Mouse (Mus musculus) neural tube, embryonic 12.5 days (tissue): ENCODE data around the gene Ddx39b. TPM values are rescaled to one million over a fixed set of nuclear protein-coding genes. Genes with fewer than 3 reads are reported as not detected.

Source experiments
- ATAC-seq: fragments of 200-750 bp; cut with Nextera tagmentation; 2 replicates; pipeline ENCODE4 v1.8.0; 2017; ENCODE audit warnings: low read depth, mild to moderate bottlenecking, moderate TSS enrichment, moderate library complexity; ENCODE audit not compliant: low FRiP score
- H3K27ac ChIP-seq: fragments of 300-500 bp; sonication (generic); 2 replicates; pipeline ENCODE4 v1.5.1; 2016
- H3K27me3 ChIP-seq: fragments of 300-500 bp; sonication (generic); replicated peaks from 2 replicates; pipeline ENCODE4 v1.6.1; 2016; ENCODE audit warnings: mild to moderate bottlenecking
- H3K36me3 ChIP-seq: fragments of 300-500 bp; sonication (generic); 2 replicates; pipeline ENCODE4 v1.6.1; 2016; ENCODE audit warnings: mild to moderate bottlenecking
- H3K4me1 ChIP-seq: fragments of 300-500 bp; sonication (generic); 2 replicates; pipeline ENCODE4 v1.6.1; 2016
- H3K4me2 ChIP-seq: fragments of 300-500 bp; sonication (generic); replicated peaks from 2 replicates; pipeline ENCODE4 v1.6.1; 2016; ENCODE audit warnings: mild to moderate bottlenecking
- H3K4me3 ChIP-seq: fragments of 300-500 bp; sonication (generic); 2 replicates; pipeline ENCODE4 v1.5.1; 2016
- H3K9ac ChIP-seq: fragments of 300-500 bp; sonication (generic); 2 replicates; pipeline ENCODE4 v1.6.1; 2016; ENCODE audit warnings: mild to moderate bottlenecking
- H3K9me3 ChIP-seq: fragments of 300-500 bp; sonication (generic); 2 replicates; pipeline ENCODE4 v1.6.1; 2016; ENCODE audit warnings: mild to moderate bottlenecking
- WGBS: fragments of 180-500 bp; shearing (Covaris S2); methylation state at CpG from one replicate; pipeline ENCODE4 v1.1.7; 2016; 5-methylcytosine and 5-hydroxymethylcytosine counted together
- polyA plus RNA-seq: library from polyadenylated mRNA; unstranded; fragments of >200 nt; fragmentation: Nextera tagmentation; extraction: Ambion mirVana; gene quantifications from 2 replicates; pipeline ENCODE4 v1.2.1, GENCODE M21; 2016

Gene Ddx39b
- polyA plus RNA-seq, 1 experiment from 2014 or later, result 511 TPM

- Histone ChIP-seq H3K27me3 (0 out of 2 replicates have a peak, but pooled peaks cover 4% of the 10 kb centered on the region), H3K36me3 (peaks cover 8% of the 10 kb centered on the region), H3K4me2 (no peak overlapping the region), H3K27ac (no peak overlapping the region), H3K4me1 (0 out of 2 replicates have a peak, but pooled peaks cover 4% of the 10 kb centered on the region), H3K9me3 (no peaks in the 10 kb centered on the region), H3K4me3 (no peak overlapping the region), H3K9ac (no peak overlapping the region)
- 68% methylated on average over 14 of the region's 14 CpGs for WGBS
- no peak for ATAC-seq
Observed at GRCm38 (mm10) chr17:35258492-35259478, 17.2 kb downstream of the Ddx39b start.

GRCm38 (mm10) chr17:35259621-35260020, 18.1 kb downstream of the Ddx39b start:
- Histone ChIP-seq H3K4me1 (0 out of 2 replicates have a peak, but pooled peaks cover 7% of the 10 kb centered on the region), H3K9ac (no peak overlapping the region), H3K27ac (no peak overlapping the region), H3K9me3 (no peaks in the 10 kb centered on the region), H3K4me2 (no peak overlapping the region), H3K36me3 (no peaks in the 10 kb centered on the region), H3K27me3 (peaks cover 7% of the 10 kb centered on the region; the same call in 1 of the 2 replicates), H3K4me3 (no peak overlapping the region)
- no peak for ATAC-seq
- WGBS, result 91% methylated on average over 4 of the region's 4 CpGs

- no peaks in the 10 kb centered on the region for H3K9me3 ChIP-seq
- H3K27ac ChIP-seq, result no peak overlapping the region
- no peak overlapping the region for H3K4me3 ChIP-seq
- H3K4me1 ChIP-seq, result 0 out of 2 replicates have a peak, but pooled peaks cover 7% of the 10 kb centered on the region
- no peak overlapping the region for H3K4me2 ChIP-seq
- no peak overlapping the region for H3K9ac ChIP-seq
- ATAC-seq, result no peak
- H3K36me3 ChIP-seq, result no peaks in the 10 kb centered on the region
- WGBS, result 77% methylated on average over 13 of the region's 13 CpGs
- H3K27me3 ChIP-seq, result peaks cover 11% of the 10 kb centered on the region; the same call in 1 of the 2 replicates
Observed at GRCm38 (mm10) chr17:35261651-35262050, 20.1 kb downstream of the Ddx39b start.

GRCm38 (mm10) chr17:35262664-35263522, 21.3 kb downstream of the Ddx39b start, which contains the start of gene H2-D1:
Gene H2-D1, plus strand, starts transcription at chr17:35262730.
- Histone ChIP-seq H3K9ac (peak within 1 kb of the TSS; percentile 62), H3K27me3 (peaks cover 11% of the 10 kb centered on the region; the same call in 1 of the 2 replicates), H3K4me1 (0 out of 2 replicates have a peak, but pooled peaks cover 7% of the 10 kb centered on the region), H3K27ac (no peak within 1 kb of the TSS), H3K4me2 (peak within 1 kb of the TSS; percentile 96), H3K36me3 (no peaks in the 10 kb centered on the region), H3K9me3 (no peaks in the 10 kb centered on the region), H3K4me3 (peak within 1 kb of the TSS; percentile 60)
- peak; percentile 90 for ATAC-seq
- WGBS, result 1% methylated on average over 73 of the region's 73 CpGs

GRCm38 (mm10) chr17:35263523-35263883, 22.0 kb downstream of the Ddx39b start:
- Histone ChIP-seq H3K4me2 (peak overlapping the region; percentile 96), H3K4me1 (0 out of 2 replicates have a peak, but pooled peaks cover 7% of the 10 kb centered on the region), H3K27me3 (peaks cover 11% of the 10 kb centered on the region; the same call in 1 of the 2 replicates), H3K9me3 (no peaks in the 10 kb centered on the region), H3K36me3 (no peaks in the 10 kb centered on the region), H3K9ac (peak overlapping the region; percentile 62), H3K27ac (no peak overlapping the region), H3K4me3 (peak overlapping the region; percentile 60)
- WGBS, result 3% methylated on average over 31 of the region's 31 CpGs
- ATAC-seq, result peak; percentile 45

GRCm38 (mm10) chr17:35267399-35268086, 26.0 kb downstream of the Ddx39b start:
- peaks cover 11% of the 10 kb centered on the region; the same call in 1 of the 2 replicates for H3K27me3 ChIP-seq
- 0 out of 2 replicates have a peak, but pooled peaks cover 7% of the 10 kb centered on the region for H3K4me1 ChIP-seq
- H3K36me3 ChIP-seq, result no peaks in the 10 kb centered on the region
- no peak overlapping the region for H3K27ac ChIP-seq
- no peak overlapping the region for H3K9ac ChIP-seq
- WGBS, result 83% methylated on average over 1 of the region's 1 CpGs
- H3K4me3 ChIP-seq, result no peak overlapping the region
- no peak for ATAC-seq
- H3K9me3 ChIP-seq, result no peaks in the 10 kb centered on the region
- no peak overlapping the region for H3K4me2 ChIP-seq

GRCm38 (mm10) chr17:35269653-35270347, 28.3 kb downstream of the Ddx39b start:
- no peak overlapping the region for H3K9ac ChIP-seq
- WGBS, result 24% methylated on average over 3 of the region's 3 CpGs
- H3K4me1 ChIP-seq, result no peaks in the 10 kb centered on the region
- no peaks in the 10 kb centered on the region for H3K9me3 ChIP-seq
- H3K36me3 ChIP-seq, result no peaks in the 10 kb centered on the region
- no peak for ATAC-seq
- 0 out of 2 replicates have a peak, but pooled peaks cover 4% of the 10 kb centered on the region for H3K27me3 ChIP-seq
- H3K27ac ChIP-seq, result no peak overlapping the region
- no peak overlapping the region for H3K4me3 ChIP-seq
- no peak overlapping the region for H3K4me2 ChIP-seq

GRCm38 (mm10) chr17:35272249-35272648, 30.7 kb downstream of the Ddx39b start:
- H3K4me3 ChIP-seq, result no peak overlapping the region
- H3K27ac ChIP-seq, result no peak overlapping the region
- 73% methylated on average over 3 of the region's 3 CpGs for WGBS
- H3K9me3 ChIP-seq, result no peaks in the 10 kb centered on the region
- H3K9ac ChIP-seq, result no peak overlapping the region
- H3K27me3 ChIP-seq, result no peaks in the 10 kb centered on the region; the same call in 1 of the 2 replicates
- no peaks in the 10 kb centered on the region for H3K4me1 ChIP-seq
- no peaks in the 10 kb centered on the region for H3K36me3 ChIP-seq
- no peak overlapping the region for H3K4me2 ChIP-seq
- ATAC-seq, result no peak

- Histone ChIP-seq H3K9ac (no peak overlapping the region), H3K4me3 (no peak overlapping the region), H3K9me3 (no peaks in the 10 kb centered on the region), H3K4me1 (no peaks in the 10 kb centered on the region), H3K4me2 (no peak overlapping the region), H3K27me3 (no peaks in the 10 kb centered on the region; the same call in 1 of the 2 replicates), H3K36me3 (no peaks in the 10 kb centered on the region), H3K27ac (no peak overlapping the region)
- ATAC-seq, result no peak
- WGBS, result 7% methylated on average over 11 of the region's 11 CpGs
Observed at GRCm38 (mm10) chr17:35274770-35275169, 33.2 kb downstream of the Ddx39b start.

GRCm38 (mm10) chr17:35276304-35276864, 34.8 kb downstream of the Ddx39b start:
- Histone ChIP-seq H3K36me3 (no peaks in the 10 kb centered on the region), H3K4me3 (no peak overlapping the region), H3K9me3 (no peaks in the 10 kb centered on the region), H3K27me3 (no peaks in the 10 kb centered on the region; the same call in 1 of the 2 replicates), H3K9ac (0 out of 2 replicates have a peak overlapping the region, but pooled peaks have one; percentile 29), H3K4me1 (no peaks in the 10 kb centered on the region), H3K4me2 (peak overlapping the region; percentile 33; the same call in 1 of the 2 replicates), H3K27ac (no peak overlapping the region)
- WGBS, result 23% methylated on average over 13 of the region's 13 CpGs
- no peak for ATAC-seq
